Mouse (Mus musculus): ENCODE results near the gene Mterf1b. TPM values are rescaled to one million over a fixed set of nuclear protein-coding genes. Genes with fewer than 3 reads are reported as not detected.

Gene Mterf1b
- total and polyA plus RNA-seq, 3 experiments, result 3.7 to 10.7 (median 4.2) TPM

DNA sequence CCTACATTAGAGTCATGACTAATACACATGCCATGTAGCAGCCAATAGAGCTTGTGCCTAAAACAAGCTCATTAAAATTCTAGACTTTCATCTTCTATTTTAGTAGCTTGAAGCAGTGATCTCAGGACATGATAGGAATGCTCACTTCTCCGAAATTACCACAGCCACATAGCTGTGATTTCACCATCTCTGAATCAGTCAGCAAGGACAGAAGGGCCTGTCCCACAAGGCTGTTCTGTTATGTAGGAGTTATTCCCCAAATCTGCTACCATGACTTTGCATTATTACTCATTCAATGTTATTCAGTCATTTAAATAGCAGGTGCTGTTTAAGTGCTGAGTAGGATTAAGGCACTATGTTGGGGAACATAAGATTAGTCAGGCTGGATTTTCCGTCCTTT lies 42.3 kb downstream of the Mterf1b start:
- dilution Hi-C loops (cut with MboI; ENCODE audit: extremely low pct_ligation_motif_present, extremely low pct_unique_long_range_greater_than_20kb, low sequenced_read_pairs) (no loop called here), in situ Hi-C loops (cut with MboI; ENCODE audit: low pct_ligation_motif_present, low pct_unique_long_range_greater_than_20kb, low sequenced_read_pairs) (no loop called here)
- H3K4me1 ChIP-seq (ENCODE audit: control insufficient read depth in 1 of 2, insufficient read depth in 2 of 2), result peaks cover 0 to 7% of the 10 kb centered on the region in 2 experiments; a peak in 2 of 4 replicates
- H3K27ac ChIP-seq (ENCODE audit: insufficient read depth, low read depth), result no peak overlapping the region
- no peaks in the 10 kb centered on the region for H3K36me3 ChIP-seq (replicated peaks in 1 of 2; ENCODE audit: control insufficient read depth in 1 of 2, insufficient read depth in 1 of 2, low read length in 1 of 2)
- H3K9ac ChIP-seq (ENCODE audit: insufficient read depth, low read depth), result no peak overlapping the region
- H3K27me3 ChIP-seq (replicated peaks), result no peaks in the 10 kb centered on the region
- no peaks in the 10 kb centered on the region for H3K9me3 ChIP-seq (replicated peaks; ENCODE audit: low read length)
- H3K4me3 ChIP-seq (replicated peaks in 1 of 3; ENCODE audit: low read depth in 2 of 3, low read length in 2 of 3, poor library complexity in 1 of 3), result no peak overlapping the region
- no peaks in the 10 kb centered on the region for H3K79me2 ChIP-seq (replicated peaks; ENCODE audit: control insufficient read depth, extremely low read depth, insufficient read depth, poor library complexity, severe bottlenecking)
- peak; percentile 52 for DNase-seq (ENCODE audit: extremely low read depth)
- H3K4me2 ChIP-seq (ENCODE audit: insufficient read depth, low read depth, poor library complexity, severe bottlenecking), result no peak overlapping the region
- TF ChIP-seq SIN3A (IDR thresholded peaks at IDR 0.05; ENCODE audit: low read length), result no peak
- peak; percentile 69; the same call in 1 of the 2 replicates for TF ChIP-seq MAFK (IDR thresholded peaks at IDR 0.05; ENCODE audit: insufficient replicate concordance, low read length)
- TF ChIP-seq MAZ (IDR thresholded peaks at IDR 0.05; ENCODE audit: low read depth, low read length), result no peak
- no peak for TF ChIP-seq POLR2A (IDR thresholded peaks at IDR 0.05; ENCODE audit: low read depth, low read length)
- TF ChIP-seq NELFE (IDR thresholded peaks at IDR 0.05; ENCODE audit: low read depth, low read length), result no peak
- no peak for TF ChIP-seq CHD1 (IDR thresholded peaks at IDR 0.05; ENCODE audit: low read depth, low read length)
- peak; percentile 38; the same call in 1 of the 2 replicates for TF ChIP-seq EP300 (IDR thresholded peaks at IDR 0.05; ENCODE audit: low read length)
- TF ChIP-seq MYC (IDR thresholded peaks at IDR 0.05; ENCODE audit: low read depth, low read length), result no peak
- no peak for TF ChIP-seq MXI1 (IDR thresholded peaks at IDR 0.05; ENCODE audit: low read depth, low read length)
- peak; percentile 84 for TF ChIP-seq IRF4 (IDR thresholded peaks at IDR 0.05; ENCODE audit: low read depth, low read length)
- TF ChIP-seq ELF1 (IDR thresholded peaks at IDR 0.05; ENCODE audit: low read depth, low read length), result no peak
- peak; percentile 83 for TF ChIP-seq ETS1 (conservative IDR thresholded peaks at IDR 0.05; ENCODE audit: low read depth, low read length)
- TF ChIP-seq JUN (IDR thresholded peaks at IDR 0.05; ENCODE audit: insufficient read depth, low read depth, low read length), result peak; percentile 4; the same call in 1 of the 2 replicates
- no peak for TF ChIP-seq CTCF (conservative IDR thresholded peaks at IDR 0.05 in 1 of 2, IDR thresholded peaks at IDR 0.05 in 1 of 2; ENCODE audit: low read depth in 2 of 2, low read length in 2 of 2)
- TF ChIP-seq ZC3H11A (IDR thresholded peaks at IDR 0.05; ENCODE audit: low read depth, low read length), result no peak
- no peak for TF ChIP-seq ZMIZ1 (IDR thresholded peaks at IDR 0.05; ENCODE audit: low read depth, low read length)
- TF ChIP-seq TCF12 (IDR thresholded peaks at IDR 0.05; ENCODE audit: low read depth, low read length), result no peak
- no peak for TF ChIP-seq CHD2 (IDR thresholded peaks at IDR 0.05; ENCODE audit: low read length)
- no peak for TF ChIP-seq ZKSCAN1 (IDR thresholded peaks at IDR 0.05; ENCODE audit: borderline replicate concordance, low read depth, low read length)
- peak; percentile 82; the same call in 1 of the 2 replicates for TF ChIP-seq MEF2A (IDR thresholded peaks at IDR 0.05; ENCODE audit: borderline replicate concordance, low read depth, low read length)
- no peak for TF ChIP-seq KAT2A (IDR thresholded peaks at IDR 0.05; ENCODE audit: insufficient replicate concordance, low read length)
- no peak; the same call in 1 of the 2 replicates for TF ChIP-seq BHLHE40 (IDR thresholded peaks at IDR 0.05; ENCODE audit: low read depth, low read length)
- TF ChIP-seq USF1 (IDR thresholded peaks at IDR 0.05; ENCODE audit: low read depth, low read length), result no peak
- 0 out of 2 replicates have a peak, but pooled peaks have one; percentile 41 for TF ChIP-seq RCOR1 (conservative IDR thresholded peaks at IDR 0.05; ENCODE audit: low read depth, low read length)
- TF ChIP-seq GABPA (IDR thresholded peaks at IDR 0.05; ENCODE audit: insufficient replicate concordance, low read depth, low read length), result no peak
- no peak for TF ChIP-seq E2F4 (IDR thresholded peaks at IDR 0.05; ENCODE audit: insufficient replicate concordance, low read depth, low read length)

All from CH12.LX (cell line).